In genomic region chr3:68189100-68189499, GRCm38 (mm10) we compare ENCODE assay signal across 26 mouse cellular contexts.
"Had no signal": no experiment of that assay in that cellular context is flagged by ENCODE, and none has a peak within 500 bp of the region (broad histone marks: within the 10 kb centered on the region; RNA-seq: fewer than 3 reads in every experiment).

No protein-coding gene starts in this region.

- H3K27ac ChIP-seq: heart, adult 2 months; heart, embryonic 13.5 days; heart, embryonic 15.5 days; hindbrain, embryonic 13.5 days; hindbrain, embryonic 15.5 days; hindbrain, postnatal 0 days; kidney, embryonic 15.5 days; layer of hippocampus, adult 2 months; left cerebral cortex, adult 2 months; limb, embryonic 10.5 days; limb, embryonic 12.5 days had no signal

- H3K27me3 ChIP-seq: heart, embryonic 13.5 days; heart, embryonic 15.5 days; hindbrain, embryonic 13.5 days; hindbrain, embryonic 15.5 days; kidney, embryonic 15.5 days; limb, embryonic 12.5 days had no signal

- DNase-seq: gastrocnemius, postnatal 14 days; gastrocnemius, postnatal 36 days; heart, adult 11 months; heart, adult 2 months; heart, postnatal 14 days; heart, postnatal 36 days; kidney, adult 11 months; kidney, adult 2 months; kidney, adult 9 months; kidney, postnatal 10 days; kidney, postnatal 25 days; kidney, postnatal 4 days; liver had no signal

- ATAC-seq: hindbrain, postnatal 0 days; intestine, embryonic 16.5 days had no signal

- H3K9ac ChIP-seq: heart, embryonic 13.5 days; heart, embryonic 15.5 days; hindbrain, embryonic 13.5 days; hindbrain, embryonic 15.5 days; kidney, embryonic 15.5 days; limb, embryonic 12.5 days had no signal

- H3K4me1 ChIP-seq: heart, embryonic 13.5 days; heart, embryonic 15.5 days; hindbrain, embryonic 13.5 days; hindbrain, embryonic 15.5 days; limb, embryonic 10.5 days; limb, embryonic 12.5 days had no signal

- H3K4me2 ChIP-seq: heart, embryonic 11.5 days; heart, embryonic 13.5 days; heart, embryonic 15.5 days; hindbrain, embryonic 13.5 days; hindbrain, embryonic 15.5 days; kidney, embryonic 15.5 days; limb, embryonic 12.5 days; liver, embryonic 11.5 days had no signal

- H3K36me3 ChIP-seq: heart, embryonic 13.5 days; heart, embryonic 15.5 days; hindbrain, embryonic 13.5 days; hindbrain, embryonic 15.5 days; kidney, embryonic 15.5 days; limb, embryonic 10.5 days; limb, embryonic 12.5 days had no signal

- H3K4me3 ChIP-seq: heart, adult 2 months; heart, embryonic 13.5 days; heart, embryonic 15.5 days; hindbrain, embryonic 13.5 days; hindbrain, embryonic 15.5 days; kidney, embryonic 15.5 days; layer of hippocampus, adult 2 months; left cerebral cortex, adult 2 months; limb, embryonic 10.5 days; limb, embryonic 12.5 days had no signal

- H3K9me3 ChIP-seq: heart, embryonic 13.5 days; heart, embryonic 15.5 days; hindbrain, embryonic 13.5 days; hindbrain, embryonic 15.5 days; kidney, embryonic 15.5 days; limb, embryonic 10.5 days; limb, embryonic 12.5 days had no signal
